Mouse (Mus musculus): ENCODE results near the gene Casc3. TPM values are rescaled to one million over a fixed set of nuclear protein-coding genes. Genes with fewer than 3 reads are reported as not detected.

Casc3 gene
- total and polyA plus RNA-seq, 3 experiments = 14.4 to 71.7 (median 16.7) TPM

- H3K36me3 ChIP-seq (replicated peaks in 1 of 2; ENCODE audit: control insufficient read depth in 1 of 2, insufficient read depth in 1 of 2, low read length in 1 of 2) = peaks cover 29 to 70% of the 10 kb centered on the region in 2 experiments
- peaks cover 49% of the 10 kb centered on the region for H3K79me2 ChIP-seq (replicated peaks; ENCODE audit: control insufficient read depth, extremely low read depth, insufficient read depth, poor library complexity, severe bottlenecking)
- TF ChIP-seq EP300 (IDR thresholded peaks at IDR 0.05; ENCODE audit: low read length) = 0 out of 2 replicates have a peak, but pooled peaks have one; percentile 34
- TF ChIP-seq TCF12 (IDR thresholded peaks at IDR 0.05; ENCODE audit: low read depth, low read length) = 0 out of 2 replicates have a peak, but pooled peaks have one; percentile 17
- TF ChIP-seq ZMIZ1 (IDR thresholded peaks at IDR 0.05; ENCODE audit: low read depth, low read length) = no peak
- TF ChIP-seq SMC3 (IDR thresholded peaks at IDR 0.05; ENCODE audit: low read depth, low read length) = no peak
- no peak for TF ChIP-seq ZNF384 (IDR thresholded peaks at IDR 0.05; ENCODE audit: low read depth, low read length)
- TF ChIP-seq ZC3H11A (IDR thresholded peaks at IDR 0.05; ENCODE audit: low read depth, low read length) = no peak
- no peak for TF ChIP-seq CTCF (conservative IDR thresholded peaks at IDR 0.05 in 1 of 2, IDR thresholded peaks at IDR 0.05 in 1 of 2; ENCODE audit: low read depth in 2 of 2, low read length in 2 of 2)
- no peak for TF ChIP-seq IRF4 (IDR thresholded peaks at IDR 0.05; ENCODE audit: low read depth, low read length)
- TF ChIP-seq PAX5 (IDR thresholded peaks at IDR 0.05; ENCODE audit: low read length) = no peak
- TF ChIP-seq POLR2A (IDR thresholded peaks at IDR 0.05; ENCODE audit: low read depth, low read length) = no peak
- TF ChIP-seq GABPA (IDR thresholded peaks at IDR 0.05; ENCODE audit: insufficient replicate concordance, low read depth, low read length) = no peak
- 0 out of 2 replicates have a peak, but pooled peaks have one; percentile 27 for TF ChIP-seq MAX (IDR thresholded peaks at IDR 0.05; ENCODE audit: low read length)
- no peak for TF ChIP-seq JUND (conservative IDR thresholded peaks at IDR 0.05; ENCODE audit: low read depth, low read length)
- TF ChIP-seq RCOR1 (conservative IDR thresholded peaks at IDR 0.05; ENCODE audit: low read depth, low read length) = no peak
- no peak for TF ChIP-seq MYC (IDR thresholded peaks at IDR 0.05; ENCODE audit: low read depth, low read length)
- no peak for TF ChIP-seq ZKSCAN1 (IDR thresholded peaks at IDR 0.05; ENCODE audit: borderline replicate concordance, low read depth, low read length)
- TF ChIP-seq NELFE (IDR thresholded peaks at IDR 0.05; ENCODE audit: low read depth, low read length) = no peak
- TF ChIP-seq MAZ (IDR thresholded peaks at IDR 0.05; ENCODE audit: low read depth, low read length) = no peak
- TF ChIP-seq RAD21 (IDR thresholded peaks at IDR 0.05; ENCODE audit: low read depth, low read length) = no peak
- H3K4me2 ChIP-seq (ENCODE audit: insufficient read depth, low read depth, poor library complexity, severe bottlenecking) = peak overlapping the region; percentile 95
- H3K27ac ChIP-seq (ENCODE audit: insufficient read depth, low read depth) = peak overlapping the region; percentile 88; the same call in 1 of the 2 replicates
- dilution Hi-C loops (cut with MboI; ENCODE audit: extremely low pct_ligation_motif_present, extremely low pct_unique_long_range_greater_than_20kb, low sequenced_read_pairs) (no loop called here), in situ Hi-C loops (cut with MboI; ENCODE audit: low pct_ligation_motif_present, low pct_unique_long_range_greater_than_20kb, low sequenced_read_pairs) (no loop called here)
- H3K4me1 ChIP-seq (ENCODE audit: control insufficient read depth in 1 of 2, insufficient read depth in 2 of 2) = peaks cover 2 to 67% of the 10 kb centered on the region in 2 experiments; a peak in 3 of 4 replicates
- H3K9ac ChIP-seq (ENCODE audit: insufficient read depth, low read depth) = peak overlapping the region; percentile 97
- H3K9me3 ChIP-seq (replicated peaks; ENCODE audit: low read length) = no peaks in the 10 kb centered on the region
- H3K4me3 ChIP-seq (replicated peaks in 1 of 3; ENCODE audit: low read depth in 2 of 3, low read length in 2 of 3, poor library complexity in 1 of 3) = peak overlapping the region; percentile 75 to 87 (median 84)
- no peaks in the 10 kb centered on the region for H3K27me3 ChIP-seq (replicated peaks)
- DNase-seq (ENCODE audit: extremely low read depth) = no peak
Measured at GRCm38 (mm10) chr11:98810686-98811085, 6.0 kb downstream of the Casc3 start.

GRCm38 (mm10) chr11:98816706-98817239, 12.1 kb downstream of the Casc3 start:
- no peak overlapping the region for H3K4me3 ChIP-seq (replicated peaks in 1 of 3; ENCODE audit: low read depth in 2 of 3, low read length in 2 of 3, poor library complexity in 1 of 3)
- H3K27me3 ChIP-seq (replicated peaks) = no peaks in the 10 kb centered on the region
- no peak overlapping the region for H3K9ac ChIP-seq (ENCODE audit: insufficient read depth, low read depth)
- no peak for DNase-seq (ENCODE audit: extremely low read depth)
- in situ Hi-C loops (cut with MboI; ENCODE audit: low pct_ligation_motif_present, low pct_unique_long_range_greater_than_20kb, low sequenced_read_pairs) (no loop called here), dilution Hi-C loops (cut with MboI; ENCODE audit: extremely low pct_ligation_motif_present, extremely low pct_unique_long_range_greater_than_20kb, low sequenced_read_pairs) (no loop called here)
- H3K27ac ChIP-seq (ENCODE audit: insufficient read depth, low read depth) = no peak overlapping the region
- H3K4me2 ChIP-seq (ENCODE audit: insufficient read depth, low read depth, poor library complexity, severe bottlenecking) = no peak overlapping the region
- H3K36me3 ChIP-seq (replicated peaks in 1 of 2; ENCODE audit: control insufficient read depth in 1 of 2, insufficient read depth in 1 of 2, low read length in 1 of 2) = peaks cover 51 to 92% of the 10 kb centered on the region in 2 experiments
- TF ChIP-seq PAX5 (IDR thresholded peaks at IDR 0.05; ENCODE audit: low read length) (no peak), ZKSCAN1 (IDR thresholded peaks at IDR 0.05; ENCODE audit: borderline replicate concordance, low read depth, low read length) (no peak), GABPA (IDR thresholded peaks at IDR 0.05; ENCODE audit: insufficient replicate concordance, low read depth, low read length) (no peak), SIN3A (IDR thresholded peaks at IDR 0.05; ENCODE audit: low read length) (no peak), ZNF384 (IDR thresholded peaks at IDR 0.05; ENCODE audit: low read depth, low read length) (no peak), RAD21 (IDR thresholded peaks at IDR 0.05; ENCODE audit: low read depth, low read length) (no peak), TCF12 (IDR thresholded peaks at IDR 0.05; ENCODE audit: low read depth, low read length) (no peak), ZMIZ1 (IDR thresholded peaks at IDR 0.05; ENCODE audit: low read depth, low read length) (no peak), HCFC1 (IDR thresholded peaks at IDR 0.05; ENCODE audit: low read depth, low read length) (no peak), NRF1 (IDR thresholded peaks at IDR 0.05; ENCODE audit: low read depth, low read length) (no peak), E2F4 (IDR thresholded peaks at IDR 0.05; ENCODE audit: insufficient replicate concordance, low read depth, low read length) (no peak), MYC (IDR thresholded peaks at IDR 0.05; ENCODE audit: low read depth, low read length) (no peak), MXI1 (IDR thresholded peaks at IDR 0.05; ENCODE audit: low read depth, low read length) (no peak), CHD1 (IDR thresholded peaks at IDR 0.05; ENCODE audit: low read depth, low read length) (no peak), USF1 (IDR thresholded peaks at IDR 0.05; ENCODE audit: low read depth, low read length) (no peak), MAFK (IDR thresholded peaks at IDR 0.05; ENCODE audit: insufficient replicate concordance, low read length) (no peak), TBP (conservative IDR thresholded peaks at IDR 0.05; ENCODE audit: low read depth, low read length) (no peak), KAT2A (IDR thresholded peaks at IDR 0.05; ENCODE audit: insufficient replicate concordance, low read length) (no peak), POLR2AphosphoS2 (IDR thresholded peaks at IDR 0.05; ENCODE audit: low read depth, low read length) (no peak), RCOR1 (conservative IDR thresholded peaks at IDR 0.05; ENCODE audit: low read depth, low read length) (no peak)
- H3K79me2 ChIP-seq (replicated peaks; ENCODE audit: control insufficient read depth, extremely low read depth, insufficient read depth, poor library complexity, severe bottlenecking) = peaks cover 57% of the 10 kb centered on the region
- peaks cover 0 to 33% of the 10 kb centered on the region in 2 experiments; a peak in 2 of 4 replicates for H3K4me1 ChIP-seq (ENCODE audit: control insufficient read depth in 1 of 2, insufficient read depth in 2 of 2)
- peaks cover 4% of the 10 kb centered on the region for H3K9me3 ChIP-seq (replicated peaks; ENCODE audit: low read length)

All from CH12.LX (cell line).